10 mouse cellular contexts compared by ENCODE assay signal in the genomic region with DNA sequence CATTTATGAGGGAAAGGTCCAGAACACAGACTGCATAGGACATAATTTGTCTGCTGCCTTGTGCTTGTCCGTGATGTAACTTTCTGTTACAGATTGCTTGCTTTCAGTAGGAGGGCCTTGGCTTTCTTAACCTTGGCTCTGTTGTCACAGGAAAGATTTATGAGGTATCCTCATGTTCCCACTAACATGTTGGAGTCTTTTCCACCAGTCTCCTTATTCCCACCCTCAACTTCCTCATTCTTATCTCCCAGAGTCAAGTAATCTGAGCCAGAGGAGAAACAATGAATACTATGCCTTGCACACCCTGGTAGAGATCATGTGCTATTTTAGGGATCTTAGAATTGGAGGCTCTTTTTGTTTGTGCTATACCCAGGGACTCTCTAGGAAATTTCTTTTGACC. TPM values are rescaled to one million over a fixed set of nuclear protein-coding genes. Genes with fewer than 3 reads are reported as not detected.
DNase-seq lines count a peak whose midpoint lies in the region; ATAC-seq lines count a peak whose summit lies in the region.
"Had no signal": no experiment of that assay in that cellular context is flagged by ENCODE, and none has a peak within 500 bp of the region (broad histone marks: within the 10 kb centered on the region; RNA-seq: fewer than 3 reads in every experiment).

No protein-coding gene starts in this region.

- H3K9me3 ChIP-seq in hindbrain, embryonic 13.5 days: no peaks in the 10 kb centered on the region
- H3K9me3 ChIP-seq in hindbrain, embryonic 11.5 days (ENCODE audit: control insufficient read depth, low read length): no peaks in the 10 kb centered on the region
- no peaks in the 10 kb centered on the region for H3K9me3 ChIP-seq in intestine, embryonic 15.5 days
- no peaks in the 10 kb centered on the region for H3K9me3 ChIP-seq in forebrain, embryonic 14.5 days (replicated peaks; ENCODE audit: control insufficient read depth, low read length)
- H3K9me3 ChIP-seq: G1E had no signal

- WGBS in hindbrain, embryonic 13.5 days: 50% methylated on average over 1 of the region's 1 CpGs
- WGBS in hindbrain, embryonic 11.5 days: 47% methylated on average over 1 of the region's 1 CpGs
- 11% methylated on average over 1 of the region's 1 CpGs for WGBS in intestine, embryonic 15.5 days
- WGBS in forebrain, embryonic 14.5 days: 83% methylated on average over 1 of the region's 1 CpGs

- intact Hi-C loops in left cerebral cortex, postnatal 14 days (cut with DNase I): no loop called here

- H3K4me2 ChIP-seq in hindbrain, embryonic 13.5 days: no peak overlapping the region
- H3K4me2 ChIP-seq in hindbrain, embryonic 11.5 days (replicated peaks; ENCODE audit: low read depth, low read length): no peak overlapping the region
- no peak overlapping the region for H3K4me2 ChIP-seq in intestine, embryonic 15.5 days (replicated peaks)
- no peak overlapping the region for H3K4me2 ChIP-seq in forebrain, embryonic 14.5 days (ENCODE audit: low read length)

- DNase-seq in hindbrain, embryonic 11.5 days (ENCODE audit: low spot score): no peak
- DNase-seq in embryo, embryonic 11 days: peak; percentile 38
- DNase-seq in mesoderm, embryonic 11.5 days (ENCODE audit: low read depth, low spot score): peak; percentile 78
- DNase-seq in forebrain, embryonic 14.5 days (ENCODE audit: low spot score): no peak
- no peak for DNase-seq in cerebellum, adult 11-12 months
- DNase-seq in left cerebral cortex, postnatal 14 days (ENCODE audit: low spot score in 2 of 2): no peak

- H3K9ac ChIP-seq in hindbrain, embryonic 13.5 days: no peak overlapping the region
- no peak overlapping the region for H3K9ac ChIP-seq in hindbrain, embryonic 11.5 days (ENCODE audit: low read depth, low read length)
- H3K9ac ChIP-seq in intestine, embryonic 15.5 days: no peak overlapping the region
- no peak overlapping the region for H3K9ac ChIP-seq in forebrain, embryonic 14.5 days (ENCODE audit: low read length)

- H3K27ac ChIP-seq in hindbrain, embryonic 13.5 days: peak overlapping the region; percentile 48
- no peak overlapping the region for H3K27ac ChIP-seq in hindbrain, embryonic 11.5 days (ENCODE audit: low read depth, low read length)
- H3K27ac ChIP-seq in intestine, embryonic 15.5 days: peak overlapping the region; percentile 89
- H3K27ac ChIP-seq in forebrain, embryonic 14.5 days (ENCODE audit: low read depth, low read length): no peak overlapping the region

- H3K27me3 ChIP-seq in hindbrain, embryonic 13.5 days: no peaks in the 10 kb centered on the region
- no peaks in the 10 kb centered on the region for H3K27me3 ChIP-seq in hindbrain, embryonic 11.5 days (ENCODE audit: control insufficient read depth, insufficient read depth, low read length)
- H3K27me3 ChIP-seq in intestine, embryonic 15.5 days (replicated peaks): no peaks in the 10 kb centered on the region
- H3K27me3 ChIP-seq in forebrain, embryonic 14.5 days (replicated peaks; ENCODE audit: control insufficient read depth, insufficient read depth, low read length): no peaks in the 10 kb centered on the region

- peaks cover 63% of the 10 kb centered on the region for H3K4me1 ChIP-seq in hindbrain, embryonic 13.5 days (replicated peaks)
- H3K4me1 ChIP-seq in hindbrain, embryonic 11.5 days (replicated peaks; ENCODE audit: control insufficient read depth, insufficient read depth, low read length): no peaks in the 10 kb centered on the region
- peaks cover 34% of the 10 kb centered on the region for H3K4me1 ChIP-seq in intestine, embryonic 15.5 days (replicated peaks)
- H3K4me1 ChIP-seq in forebrain, embryonic 14.5 days (ENCODE audit: control insufficient read depth, insufficient read depth, low read length): peaks cover 9% of the 10 kb centered on the region; the same call in 1 of the 2 replicates

- H3K36me3 ChIP-seq in hindbrain, embryonic 13.5 days: no peaks in the 10 kb centered on the region
- H3K36me3 ChIP-seq in hindbrain, embryonic 11.5 days (ENCODE audit: control insufficient read depth, insufficient read depth, low read length): no peaks in the 10 kb centered on the region
- H3K36me3 ChIP-seq in intestine, embryonic 15.5 days: no peaks in the 10 kb centered on the region
- H3K36me3 ChIP-seq in forebrain, embryonic 14.5 days (ENCODE audit: control insufficient read depth, insufficient read depth, low read length): no peaks in the 10 kb centered on the region

- H3K4me3 ChIP-seq in hindbrain, embryonic 13.5 days: no peak overlapping the region
- H3K4me3 ChIP-seq in hindbrain, embryonic 11.5 days (ENCODE audit: low read depth, low read length): no peak overlapping the region
- no peak overlapping the region for H3K4me3 ChIP-seq in intestine, embryonic 15.5 days (replicated peaks)
- no peak overlapping the region for H3K4me3 ChIP-seq in forebrain, embryonic 14.5 days (ENCODE audit: low read depth, low read length)

- ATAC-seq in hindbrain, embryonic 13.5 days (ENCODE audit: low FRiP score): no peak
- no peak for ATAC-seq in hindbrain, embryonic 11.5 days (ENCODE audit: low FRiP score)
- ATAC-seq in intestine, embryonic 15.5 days: peak; percentile 87
- ATAC-seq in forebrain, embryonic 14.5 days: no peak

RNA-seq across cellular contexts. Expression of a gene that starts 32.9 kb away (rescaled TPM):
- polyA plus RNA-seq in hindbrain, embryonic 13.5 days (2015; fragmentation: Nextera tagmentation; extraction: Ambion mirVana): 0.52 and 0.53 TPM in 2 replicates
- polyA plus RNA-seq in hindbrain, embryonic 11.5 days (2014; fragmentation: Nextera tagmentation; extraction: Ambion mirVana): 0.08 and 0.25 TPM in 2 replicates
- polyA plus RNA-seq in intestine, embryonic 15.5 days (2015; fragmentation: Nextera tagmentation; extraction: Ambion mirVana): 1.6 and 1.8 TPM in 2 replicates
- 0.20 and 0.22 TPM in 2 replicates for polyA plus RNA-seq in forebrain, embryonic 14.5 days (2014; fragmentation: Nextera tagmentation; extraction: Ambion mirVana)
- total RNA-seq in left cerebral cortex, postnatal 14 days (2021): 1 to 10 TPM; 3.2 to 5.4 TPM
- total RNA-seq: neutrophil, adult 5-6 weeks had no signal
- polyA plus RNA-seq: G1E had no signal

RNA-seq across cellular contexts. Expression of a gene that starts 45.9 kb away (rescaled TPM):
- 27.6 and 28.1 TPM in 2 replicates for polyA plus RNA-seq in hindbrain, embryonic 13.5 days (2015; fragmentation: Nextera tagmentation; extraction: Ambion mirVana)
- 24.5 and 25.1 TPM in 2 replicates for polyA plus RNA-seq in hindbrain, embryonic 11.5 days (2014; fragmentation: Nextera tagmentation; extraction: Ambion mirVana)
- polyA plus RNA-seq in intestine, embryonic 15.5 days (2015; fragmentation: Nextera tagmentation; extraction: Ambion mirVana): 14.9 and 15.7 TPM in 2 replicates
- polyA plus RNA-seq in forebrain, embryonic 14.5 days (2014; fragmentation: Nextera tagmentation; extraction: Ambion mirVana): 26.1 and 32.9 TPM in 2 replicates
- 10 to 100 TPM; 19.9 to 20.3 TPM for total RNA-seq in left cerebral cortex, postnatal 14 days (2021)

Comparison
In these comparisons a context has a peak if more than half of its experiments do, and no peak if none do; other contexts are left out.
1. H3K27ac ChIP-seq: peak in hindbrain, embryonic 13.5 days (single experiment) and intestine, embryonic 15.5 days (single experiment); none in hindbrain, embryonic 11.5 days (single experiment) and forebrain, embryonic 14.5 days (single experiment).
2. DNase-seq: peak in embryo, embryonic 11 days (single experiment) and mesoderm, embryonic 11.5 days (single experiment); none in hindbrain, embryonic 11.5 days (single experiment), forebrain, embryonic 14.5 days (single experiment), cerebellum, adult 11-12 months (single experiment) and left cerebral cortex, postnatal 14 days (0 of 2).